Mouse (Mus musculus) liver, adult 2 months (tissue): ENCODE measurements around the gene Srcin1.

Source experiments
- CTCF ChIP-seq: fragments of 200-500 bp; IDR thresholded peaks from 2 replicates; pipeline ENCODE4 v1.5.1; 2011; ENCODE audit warnings: low read depth, low read length, control low read depth
- POLR2A ChIP-seq: fragments of 200-500 bp; IDR thresholded peaks from 2 replicates; pipeline ENCODE4 v1.6.1; 2011; ENCODE audit warnings: low read length, control low read depth; ENCODE audit not compliant: insufficient read depth; ENCODE audit errors: extremely low read depth

- TF ChIP-seq CTCF (no peak), POLR2A (no peak)
Observed at GRCm38 (mm10) chr11:97563730-97564129, 12.3 kb downstream of the Srcin1 start.
